Mouse (Mus musculus) E14TG2a.4 (cell line): ENCODE results near the gene Caprin1.

Experiments used
- H3K27me3 ChIP-seq: 2 replicates; pipeline ENCODE4 v1.6.1; 2014; ENCODE audit warnings: low read length, control low read depth; ENCODE audit not compliant: insufficient read depth
- H3K36me3 ChIP-seq: 2 replicates; pipeline ENCODE4 v1.6.1; 2014; ENCODE audit warnings: low read length, control low read depth; ENCODE audit not compliant: insufficient read depth
- H3K4me1 ChIP-seq: replicated peaks from 2 replicates; pipeline ENCODE4 v1.6.1; 2014; ENCODE audit warnings: low read depth, low read length, control low read depth
- H3K4me3 ChIP-seq: replicated peaks from 2 replicates; pipeline ENCODE4 v1.5.1; 2014; ENCODE audit warnings: mild to moderate bottlenecking, low read length
- H3K9me3 ChIP-seq: 2 replicates; pipeline ENCODE4 v1.6.1; 2014; ENCODE audit warnings: low read length, control low read depth
- CTCF ChIP-seq: conservative IDR thresholded peaks from 2 replicates; pipeline ENCODE4 v1.5.1; 2014; ENCODE audit warnings: low read length
- NANOG ChIP-seq: IDR thresholded peaks from 2 replicates; pipeline ENCODE4 v1.6.1; 2014; ENCODE audit warnings: borderline replicate concordance, low read length, mixed read lengths
- POU5F1 ChIP-seq: IDR thresholded peaks from 2 replicates; pipeline ENCODE4 v1.6.1; 2014; ENCODE audit warnings: low read length, borderline replicate concordance

Caprin1 gene

DNA sequence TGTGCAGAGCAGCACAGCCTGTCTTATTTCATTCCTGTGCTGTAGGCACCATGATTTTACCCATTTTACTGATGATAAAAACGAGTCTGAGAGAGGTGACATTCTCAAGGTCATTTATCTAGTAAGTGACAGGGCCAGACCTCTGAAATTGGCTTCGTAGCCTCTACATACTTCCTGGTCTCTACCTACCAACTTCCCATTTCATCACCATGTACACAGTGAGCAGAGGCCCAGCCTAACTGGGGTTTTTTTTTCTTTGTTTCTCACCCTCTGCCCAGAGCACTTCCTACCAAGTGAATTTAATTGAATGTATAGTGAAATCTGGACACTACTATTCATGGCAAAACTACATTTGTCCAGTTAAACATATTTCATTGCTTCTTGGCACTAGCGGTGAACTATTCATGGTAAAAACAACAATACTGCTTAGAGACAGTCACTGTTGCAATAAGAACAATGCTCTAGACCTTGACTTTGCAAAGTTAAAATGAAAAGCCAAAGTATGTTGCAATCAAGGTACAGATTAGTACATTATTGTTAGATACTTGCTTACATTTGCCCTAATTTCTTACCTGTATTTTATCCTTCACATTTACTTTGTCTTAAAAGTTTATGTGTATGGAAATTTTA lies 36.5 kb upstream of the Caprin1 start:
- Histone ChIP-seq H3K36me3 (no peaks in the 10 kb centered on the region), H3K9me3 (no peaks in the 10 kb centered on the region), H3K4me1 (peaks cover 27% of the 10 kb centered on the region), H3K27me3 (no peaks in the 10 kb centered on the region), H3K4me3 (no peak overlapping the region)
- no peak for TF ChIP-seq NANOG
- no peak for TF ChIP-seq POU5F1
- TF ChIP-seq CTCF, result no peak

DNA sequence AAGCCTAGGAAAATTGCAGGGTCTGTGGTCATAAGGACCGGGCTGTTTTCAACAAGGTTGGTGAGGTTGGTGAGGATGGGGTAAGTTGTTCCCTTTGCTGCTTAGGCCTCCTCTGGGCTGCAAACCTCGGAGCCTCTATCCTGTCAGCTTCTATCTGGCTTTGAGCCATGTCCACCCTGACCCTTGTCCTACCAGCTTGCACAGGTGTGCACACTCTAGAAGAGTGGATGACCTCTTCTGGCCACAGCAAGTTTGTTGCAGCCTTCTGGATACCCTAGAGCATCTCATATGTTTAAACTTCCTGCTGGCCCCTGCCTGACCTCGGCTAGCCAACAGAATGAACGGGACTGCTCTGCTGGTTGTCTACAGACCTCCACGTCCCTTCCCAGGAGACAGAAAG lies 35.5 kb upstream of the Caprin1 start:
- Histone ChIP-seq H3K36me3 (no peaks in the 10 kb centered on the region), H3K4me1 (peaks cover 20% of the 10 kb centered on the region)
- TF ChIP-seq POU5F1 (no peak), CTCF (no peak), NANOG (no peak)

GRCm38 (mm10) chr2:103828900-103829299 lies 31.5 kb upstream of the Caprin1 start:
- H3K27me3 ChIP-seq, result no peaks in the 10 kb centered on the region
- H3K4me3 ChIP-seq, result no peak overlapping the region
- no peaks in the 10 kb centered on the region for H3K9me3 ChIP-seq
- H3K4me1 ChIP-seq, result no peaks in the 10 kb centered on the region
- TF ChIP-seq POU5F1, result no peak
- TF ChIP-seq CTCF, result no peak
- no peak for TF ChIP-seq NANOG
- H3K36me3 ChIP-seq, result no peaks in the 10 kb centered on the region

More for the DNA sequence above, 35.5 kb upstream of the Caprin1 start:
- no peaks in the 10 kb centered on the region for H3K9me3 ChIP-seq
- no peaks in the 10 kb centered on the region for H3K27me3 ChIP-seq
- H3K4me3 ChIP-seq, result no peak overlapping the region

DNA sequence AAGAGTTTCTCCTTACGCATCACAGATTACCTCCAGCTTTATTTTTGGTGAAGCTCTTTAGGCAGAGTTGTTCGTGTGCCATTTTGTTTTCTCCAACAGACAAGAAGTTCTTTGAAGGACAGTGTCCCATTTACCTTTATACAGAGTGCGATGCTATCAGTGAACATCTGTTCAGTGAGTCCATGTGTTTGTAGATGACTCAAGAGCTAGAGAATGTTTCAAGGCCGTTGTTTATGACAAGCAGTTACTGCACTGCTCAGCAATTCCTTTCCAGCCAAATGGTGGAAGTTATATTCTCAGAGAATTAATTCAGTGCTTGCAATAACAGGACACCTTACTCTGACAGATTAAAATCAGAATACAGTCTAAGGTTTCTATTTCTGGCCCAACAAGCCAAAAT lies 27.5 kb upstream of the Caprin1 start:
- peaks cover 4% of the 10 kb centered on the region; the same call in 1 of the 2 replicates for H3K4me1 ChIP-seq
- H3K4me3 ChIP-seq, result no peak overlapping the region
- TF ChIP-seq CTCF, result no peak
- no peak for TF ChIP-seq POU5F1
- TF ChIP-seq NANOG, result no peak
- no peaks in the 10 kb centered on the region for H3K36me3 ChIP-seq
- no peaks in the 10 kb centered on the region for H3K27me3 ChIP-seq
- H3K9me3 ChIP-seq, result peaks cover 4% of the 10 kb centered on the region

DNA sequence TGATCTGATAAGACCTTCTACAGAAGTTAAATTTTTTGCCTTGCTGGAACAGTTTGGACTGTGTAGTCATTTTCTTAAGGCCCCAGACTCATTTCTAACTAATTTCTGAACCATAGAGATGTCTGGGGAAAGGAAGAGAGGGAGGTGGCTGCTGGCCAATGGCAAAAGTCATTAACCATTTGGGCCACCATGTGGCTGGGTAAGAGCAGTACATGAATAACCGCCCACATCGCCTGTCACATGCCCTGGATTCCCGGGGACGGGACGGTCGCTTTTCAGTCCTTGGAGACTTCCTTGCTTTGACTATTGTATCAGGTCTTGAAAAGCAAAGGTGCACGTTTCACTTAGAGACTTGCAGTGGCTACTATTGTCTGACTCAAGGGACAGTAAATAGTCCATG lies 25.1 kb upstream of the Caprin1 start:
- Histone ChIP-seq H3K27me3 (no peaks in the 10 kb centered on the region), H3K36me3 (no peaks in the 10 kb centered on the region), H3K9me3 (peaks cover 4% of the 10 kb centered on the region), H3K4me1 (peaks cover 9% of the 10 kb centered on the region), H3K4me3 (no peak overlapping the region)
- no peak for TF ChIP-seq CTCF
- TF ChIP-seq NANOG, result no peak
- no peak for TF ChIP-seq POU5F1

DNA sequence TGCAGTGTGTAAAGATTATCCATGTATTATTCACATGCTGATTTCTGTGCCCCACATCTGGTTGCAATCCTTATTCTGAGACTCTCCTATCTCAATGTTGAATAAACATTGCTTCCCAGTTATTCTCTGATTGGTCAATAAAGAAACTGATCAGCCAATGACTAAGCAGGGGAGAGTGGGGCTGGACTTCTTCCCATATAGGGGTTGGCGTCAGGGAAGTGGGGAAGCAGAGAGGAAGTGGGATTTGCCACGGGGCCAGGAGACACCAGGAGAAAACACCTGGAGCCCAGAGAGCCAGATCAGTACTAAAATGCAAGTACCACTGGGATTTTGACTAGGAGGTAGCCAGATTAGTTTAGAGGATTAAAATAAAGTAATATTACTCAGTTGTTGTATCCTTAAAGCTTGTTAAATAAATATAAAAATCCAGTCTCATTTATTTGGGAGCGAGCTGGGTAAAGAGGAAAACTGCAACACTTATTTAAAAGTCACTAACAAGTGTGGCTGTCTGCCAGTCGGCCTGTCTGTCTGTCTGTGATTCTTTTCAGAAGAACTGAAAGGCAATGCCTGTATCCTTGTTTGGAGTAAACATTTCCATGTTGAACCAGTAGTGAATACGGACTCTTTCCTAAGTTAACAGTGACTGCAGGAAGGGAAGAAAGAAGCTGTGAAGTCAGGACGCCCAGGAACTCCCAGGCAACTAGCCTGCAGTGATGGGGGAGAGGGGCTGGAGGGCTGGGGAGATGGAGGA lies 19.9 kb upstream of the Caprin1 start:
- peaks cover 4% of the 10 kb centered on the region for H3K9me3 ChIP-seq
- TF ChIP-seq POU5F1 (no peak), NANOG (no peak), CTCF (no peak)
- H3K4me3 ChIP-seq, result peak overlapping the region; percentile 41
- H3K27me3 ChIP-seq, result no peaks in the 10 kb centered on the region
- H3K4me1 ChIP-seq, result peaks cover 13% of the 10 kb centered on the region
- no peaks in the 10 kb centered on the region for H3K36me3 ChIP-seq

GRCm38 (mm10) chr2:103815976-103816375 lies 18.5 kb upstream of the Caprin1 start:
- Histone ChIP-seq H3K36me3 (no peaks in the 10 kb centered on the region), H3K27me3 (no peaks in the 10 kb centered on the region), H3K4me3 (no peak overlapping the region), H3K4me1 (peaks cover 20% of the 10 kb centered on the region), H3K9me3 (peaks cover 4% of the 10 kb centered on the region)
- TF ChIP-seq POU5F1, result no peak
- TF ChIP-seq CTCF, result no peak
- no peak for TF ChIP-seq NANOG

DNA sequence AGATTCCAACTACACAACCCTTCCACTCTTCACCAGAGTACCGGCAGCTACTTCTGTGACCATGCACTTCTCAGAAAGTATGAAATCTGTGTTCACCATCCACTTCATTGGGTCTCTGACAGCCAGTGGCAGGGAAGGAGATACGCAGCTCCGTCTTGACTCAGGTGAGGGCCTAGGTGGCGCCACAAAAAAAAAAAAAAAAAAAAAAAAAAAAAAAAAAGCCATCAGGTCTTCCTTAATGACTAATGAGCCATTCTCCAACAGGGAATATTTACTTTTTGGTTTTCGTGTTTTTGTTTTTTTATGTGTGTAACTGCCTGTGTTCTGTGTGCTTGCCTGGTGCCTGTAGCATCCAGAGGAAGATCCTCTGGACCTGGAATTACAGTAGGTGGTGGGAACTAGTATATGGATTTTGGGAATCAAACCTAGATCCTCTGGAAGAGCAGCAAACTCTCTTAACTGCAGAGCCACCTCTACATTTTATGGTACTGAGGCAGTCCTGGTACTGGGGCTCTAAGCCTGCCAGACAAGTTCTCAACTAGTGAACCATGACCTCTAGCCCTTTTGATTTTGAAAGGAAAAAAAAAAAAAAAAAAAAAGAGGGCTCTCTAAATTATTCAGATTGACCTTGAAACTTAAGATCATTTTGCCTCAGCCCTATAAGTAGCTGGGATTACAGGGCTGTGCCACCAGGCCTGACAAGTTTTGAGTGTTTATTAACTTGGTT lies 14.2 kb upstream of the Caprin1 start:
- no peak for TF ChIP-seq NANOG
- no peak for TF ChIP-seq CTCF
- no peak for TF ChIP-seq POU5F1

More for the DNA sequence above, 14.2 kb upstream of the Caprin1 start:
- no peaks in the 10 kb centered on the region for H3K9me3 ChIP-seq
- H3K36me3 ChIP-seq, result no peaks in the 10 kb centered on the region
- no peak overlapping the region for H3K4me3 ChIP-seq
- H3K4me1 ChIP-seq, result peaks cover 14% of the 10 kb centered on the region
- no peaks in the 10 kb centered on the region for H3K27me3 ChIP-seq
